ENCODE assay signal across 16 mouse cellular contexts in the genomic region with DNA sequence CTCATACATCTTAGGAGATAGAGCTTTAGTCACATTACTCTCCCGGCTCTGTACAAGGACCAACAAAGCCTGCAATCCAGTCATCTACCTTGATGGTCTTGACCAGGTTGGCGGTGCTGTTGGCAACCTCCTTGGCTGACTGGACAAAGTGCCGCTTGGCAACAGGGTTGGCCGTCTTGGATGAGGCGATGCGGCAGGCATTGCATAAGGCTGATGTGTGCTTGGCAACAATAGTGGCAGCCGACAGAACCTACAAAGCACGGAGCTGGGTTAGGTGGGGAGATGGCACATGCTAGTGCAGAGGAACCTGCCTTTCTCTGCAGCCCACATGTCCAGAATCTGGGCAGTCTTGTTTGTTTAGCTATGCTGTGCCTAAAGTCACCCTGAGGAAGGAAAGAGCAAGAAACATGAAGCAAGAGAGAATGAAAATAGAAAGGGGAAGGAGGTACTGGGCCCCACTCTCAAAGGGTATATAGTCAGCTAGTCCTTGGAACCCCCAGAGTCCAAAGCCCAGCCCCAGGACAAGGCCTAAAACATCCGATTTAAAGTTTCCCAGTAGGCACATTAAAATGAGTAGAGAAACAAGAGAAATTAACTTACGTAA.
DNase-seq lines count a peak whose midpoint lies in the region; ATAC-seq and TF ChIP-seq lines count a peak whose summit lies in the region.
"Had no signal": no experiment of that assay in that cellular context is flagged by ENCODE, and none has a peak within 500 bp of the region (broad histone marks: within the 10 kb centered on the region; RNA-seq: fewer than 3 reads in every experiment).

No protein-coding gene starts in this region.

- H3K4me3 ChIP-seq in kidney, adult 2 months (ENCODE audit: insufficient read depth, low read depth, low read length), result no peak overlapping the region
- no peak overlapping the region for H3K4me3 ChIP-seq in liver, postnatal 0 days (ENCODE audit: low read depth, low read length)
- H3K4me3 ChIP-seq in lung, adult 2 months (replicated peaks; ENCODE audit: extremely low read depth, low read depth, low read length), result no peak overlapping the region
- H3K4me3 ChIP-seq: embryonic facial prominence, embryonic 12.5 days; forebrain, embryonic 10.5 days; limb, embryonic 10.5 days had no signal

- H3K27me3 ChIP-seq in kidney, adult 2 months (replicated peaks; ENCODE audit: control insufficient read depth, insufficient read depth, low read length), result no peaks in the 10 kb centered on the region
- H3K27me3 ChIP-seq in liver, postnatal 0 days (ENCODE audit: insufficient read depth, low read length), result no peaks in the 10 kb centered on the region
- H3K27me3 ChIP-seq: CH12.LX; embryonic facial prominence, embryonic 12.5 days had no signal

- WGBS in kidney, adult 2 months, result 79% methylated on average over 10 of the region's 10 CpGs
- 69% methylated on average over 10 of the region's 10 CpGs for WGBS in liver, postnatal 0 days (ENCODE audit: insufficient replicate concordance)
- 88% methylated on average over 10 of the region's 10 CpGs for WGBS in lung, adult 2 months

- no peak for ATAC-seq in liver, postnatal 0 days
- ATAC-seq in megakaryocyte progenitor cell, adult 5-6 weeks (replicated peaks; ENCODE audit: poor library complexity), result peak; percentile 66
- ATAC-seq: activated CD4-positive, CD25-positive, alpha-beta regulatory T cell, adult 4 months; hindbrain, postnatal 0 days had no signal

- H3K4me1 ChIP-seq in kidney, adult 2 months (ENCODE audit: control insufficient read depth, insufficient read depth, low read length), result peaks cover 28% of the 10 kb centered on the region; the same call in 1 of the 2 replicates
- peaks cover 3% of the 10 kb centered on the region; the same call in 1 of the 2 replicates for H3K4me1 ChIP-seq in liver, postnatal 0 days (ENCODE audit: insufficient read depth)
- 0 out of 2 replicates have a peak, but pooled peaks cover 3% of the 10 kb centered on the region for H3K4me1 ChIP-seq in lung, adult 2 months (ENCODE audit: control insufficient read depth, insufficient read depth, low read length)
- H3K4me1 ChIP-seq: limb, embryonic 10.5 days had no signal

- H3K9me3 ChIP-seq in liver, postnatal 0 days (ENCODE audit: low read length), result no peaks in the 10 kb centered on the region
- H3K9me3 ChIP-seq: embryonic facial prominence, embryonic 12.5 days; forebrain, embryonic 10.5 days; limb, embryonic 10.5 days had no signal

- no peaks in the 10 kb centered on the region for H3K36me3 ChIP-seq in kidney, adult 2 months (ENCODE audit: control insufficient read depth, insufficient read depth, low read length)
- no peaks in the 10 kb centered on the region for H3K36me3 ChIP-seq in liver, postnatal 0 days (replicated peaks; ENCODE audit: insufficient read depth, low read length)

- TF ChIP-seq CTCF in kidney, adult 2 months (conservative IDR thresholded peaks at IDR 0.05; ENCODE audit: insufficient read depth, insufficient read length, low read depth, low read length), result no peak
- TF ChIP-seq CTCF in liver, postnatal 0 days (IDR thresholded peaks at IDR 0.05; ENCODE audit: low read depth), result no peak
- no peak for TF ChIP-seq CTCF in lung, adult 2 months (IDR thresholded peaks at IDR 0.05; ENCODE audit: insufficient read depth, low read length)

- no peak overlapping the region for H3K4me2 ChIP-seq in liver, postnatal 0 days (ENCODE audit: low read depth, low read length)
- H3K4me2 ChIP-seq: embryonic facial prominence, embryonic 12.5 days had no signal

- TF ChIP-seq POLR2A in kidney, adult 2 months (IDR thresholded peaks at IDR 0.05; ENCODE audit: low read depth, low read length), result no peak
- no peak for TF ChIP-seq POLR2A in lung, adult 2 months (IDR thresholded peaks at IDR 0.05; ENCODE audit: borderline replicate concordance, extremely low read depth, low read depth, low read length)

- no peak for TF ChIP-seq EP300 in liver, postnatal 0 days (IDR thresholded peaks at IDR 0.05; ENCODE audit: low read depth)

- peak; percentile 62 for DNase-seq in kidney, adult 2 months
- DNase-seq in kidney, postnatal 14 days, result no peak
- DNase-seq in liver, postnatal 0 days, result no peak
- no peak for DNase-seq in liver
- DNase-seq in cerebellum, postnatal 10 days, result peak; percentile 77 to 79
- no peak for DNase-seq in thymus, postnatal 0 days (ENCODE audit: low spot score)
- DNase-seq in lung, adult 2 months, result no peak
- DNase-seq: heart, postnatal 36 days; lung, postnatal 4 days had no signal

- no peak overlapping the region for H3K9ac ChIP-seq in liver, postnatal 0 days (replicated peaks)
- H3K9ac ChIP-seq: embryonic facial prominence, embryonic 12.5 days had no signal

- H3K27ac ChIP-seq in kidney, adult 2 months (ENCODE audit: insufficient read depth, low read depth, low read length), result no peak overlapping the region
- H3K27ac ChIP-seq in liver, postnatal 0 days (ENCODE audit: low read depth), result peak overlapping the region; percentile 7; the same call in 1 of the 2 replicates
- H3K27ac ChIP-seq: embryonic facial prominence, embryonic 12.5 days; forebrain, embryonic 10.5 days; hindbrain, postnatal 0 days; limb, embryonic 10.5 days had no signal

Comparison
In these comparisons a context has a peak if more than half of its experiments do, and no peak if none do; other contexts are left out.
1. DNase-seq: peak in kidney, adult 2 months (single experiment) and cerebellum, postnatal 10 days (2 of 2); none in kidney, postnatal 14 days (single experiment), liver, postnatal 0 days (single experiment), liver (single experiment), thymus, postnatal 0 days (single experiment) and lung, adult 2 months (single experiment).